Mouse (Mus musculus) adrenal gland, adult 10 weeks (tissue): Measurements from ENCODE around the gene Smim27. TPM values are rescaled to one million over a fixed set of nuclear protein-coding genes. Genes with fewer than 3 reads are reported as not detected.

Experiments
- polyA plus RNA-seq: library from polyadenylated mRNA; stranded (reverse); fragments of 350-450 nt; fragmentation: Illumina TruSeq; extraction: RNeasy Lipid Tissue Mini Kit (QIAGEN cat#74804); gene quantifications from one replicate; pipeline ENCODE4 v1.2.3, GENCODE M21; 2014; ENCODE audit warnings: low read depth, low replicate concordance

Gene Smim27
- 51.7 TPM for polyA plus RNA-seq

DNA sequence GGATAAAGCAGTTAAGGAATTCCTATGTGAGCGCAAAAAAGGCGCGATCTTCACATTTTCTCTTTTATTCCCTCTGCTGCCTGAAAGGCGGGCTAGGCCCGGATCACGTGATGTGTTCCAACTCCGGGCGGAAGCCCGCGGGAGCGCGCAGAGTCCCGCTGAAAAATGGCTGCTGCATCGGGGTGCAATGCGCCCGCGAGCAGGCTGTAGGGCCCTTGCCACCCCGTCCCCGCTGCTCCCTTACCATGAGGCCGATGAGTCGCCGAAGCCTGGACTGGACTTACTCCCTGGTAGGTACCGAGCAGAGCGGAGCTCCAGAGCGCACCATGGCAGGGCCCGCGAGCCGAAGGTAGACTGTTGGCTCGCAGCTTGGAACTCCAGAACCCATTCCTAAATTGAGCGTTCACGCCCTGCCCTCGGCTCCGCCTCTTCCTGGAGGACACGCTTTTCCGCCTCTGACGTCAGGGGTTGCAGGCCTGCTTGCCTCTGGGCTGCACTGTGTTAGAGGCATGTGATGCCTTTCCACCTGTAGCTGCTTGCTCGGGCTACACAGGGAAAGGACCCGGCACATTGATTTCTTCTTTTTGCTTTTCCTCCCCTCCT, at the start of gene Smim27, which contains the start of gene Topors:
Gene Smim27, plus strand, starts transcription at position 150 of the 603 bp plus-strand sequence.
Gene Topors, minus strand, starts transcription at position 421 of the 603 bp plus-strand sequence.

DNA sequence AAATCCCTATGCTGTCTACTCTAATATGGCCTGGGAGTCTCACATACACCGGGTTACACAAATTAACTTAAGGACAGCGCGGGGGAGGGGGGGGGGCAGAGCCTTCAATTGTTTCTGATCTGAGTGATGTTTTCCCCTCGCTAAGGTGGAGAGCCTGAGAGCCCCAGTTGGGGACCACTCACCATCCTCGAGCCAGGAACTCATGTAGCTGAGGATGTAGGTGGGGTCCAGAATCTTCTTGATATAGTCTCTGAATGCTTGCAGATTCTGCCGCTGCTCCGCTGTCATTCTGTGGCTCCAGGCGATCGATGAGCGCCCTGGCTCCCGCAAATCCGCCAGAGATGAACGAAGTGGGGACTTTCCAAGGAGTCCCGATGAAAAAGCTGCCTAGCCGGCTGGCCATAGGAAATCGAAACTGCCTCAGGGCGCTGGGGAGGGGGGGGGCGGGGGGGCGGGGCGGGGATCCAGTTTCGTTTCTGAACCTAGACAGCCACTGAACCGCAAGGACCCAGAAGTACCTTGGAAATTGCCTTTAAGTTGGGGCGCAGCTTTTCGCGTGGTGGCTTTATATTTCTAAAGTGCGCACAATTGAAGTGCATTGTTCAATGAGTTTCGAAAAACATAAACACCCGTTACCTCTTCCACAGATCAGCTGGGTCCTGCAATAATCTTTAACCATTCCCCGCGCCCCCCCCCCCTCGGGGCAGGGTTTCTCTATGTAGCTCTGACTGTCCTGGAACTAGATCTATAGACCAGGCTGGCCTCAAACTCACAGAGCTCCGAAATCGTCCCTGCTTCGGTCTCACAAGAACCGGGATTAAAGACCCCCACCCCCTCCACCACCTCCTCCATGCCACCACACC, 29.7 kb upstream of the Smim27 start, which contains the start of gene Ddx58:
Gene Ddx58, minus strand, starts transcription at position 420 of the 863 bp plus-strand sequence.

GRCm38 (mm10) chr4:40279276-40279900, 10.0 kb downstream of the Smim27 start, which contains the start of gene Ndufb6:
Gene Ndufb6, minus strand, starts transcription at chr4:40279421.

Other genes with a start within 250 kb of the Smim27 start
- gene Aco1, start 126.5 kb upstream of the Smim27 start, polyA plus RNA-seq, result 72.0 TPM
- 129 TPM for gene Ddx58, start 29.8 kb upstream of the Smim27 start, polyA plus RNA-seq
- gene Topors, start 271 bp downstream of the Smim27 start, polyA plus RNA-seq, result 63.2 TPM
- gene Ndufb6, start 9.8 kb downstream of the Smim27 start, polyA plus RNA-seq, result 267 TPM
- 0.35 TPM for gene Tmem215, start 202.6 kb downstream of the Smim27 start, polyA plus RNA-seq